Mouse (Mus musculus) liver, embryonic 13.5 days (tissue): Measurements from ENCODE around the gene Pitpnc1. TPM values are rescaled to one million over a fixed set of nuclear protein-coding genes. Genes with fewer than 3 reads are reported as not detected.

Source experiments
- ATAC-seq: fragments of 200-750 bp; cut with Nextera tagmentation; 2 replicates; pipeline ENCODE4 v1.8.0; 2017; ENCODE audit warnings: low read depth, mild to moderate bottlenecking, moderate number of reproducible peaks, moderate library complexity
- DNase-seq: peaks from one replicate; pipeline ENCODE4 v3.0.0; 2022
- H3K27ac ChIP-seq: fragments of 300-500 bp; sonication (generic); 2 replicates; pipeline ENCODE4 v1.5.1; 2015; ENCODE audit warnings: moderate library complexity, mild to moderate bottlenecking, inconsistent platforms
- H3K27me3 ChIP-seq: fragments of 300-500 bp; sonication (generic); 2 replicates; pipeline ENCODE4 v1.6.1; 2015; ENCODE audit warnings: mild to moderate bottlenecking, inconsistent platforms
- H3K36me3 ChIP-seq: fragments of 300-500 bp; sonication (generic); 2 replicates; pipeline ENCODE4 v1.6.1; 2015; ENCODE audit warnings: mild to moderate bottlenecking, inconsistent platforms
- H3K4me1 ChIP-seq: fragments of 300-500 bp; sonication (generic); replicated peaks from 2 replicates; pipeline ENCODE4 v1.6.1; 2015; ENCODE audit warnings: inconsistent platforms
- H3K4me2 ChIP-seq: fragments of 300-500 bp; sonication (generic); 2 replicates; pipeline ENCODE4 v1.6.1; 2015; ENCODE audit warnings: inconsistent platforms, mild to moderate bottlenecking, moderate library complexity
- H3K4me3 ChIP-seq: fragments of 300-500 bp; sonication (generic); replicated peaks from 2 replicates; pipeline ENCODE4 v1.5.1; 2015; ENCODE audit warnings: mild to moderate bottlenecking, inconsistent platforms
- H3K9ac ChIP-seq: fragments of 300-500 bp; sonication (generic); 2 replicates; pipeline ENCODE4 v1.6.1; 2015; ENCODE audit warnings: mild to moderate bottlenecking, inconsistent platforms
- H3K9me3 ChIP-seq: fragments of 300-500 bp; sonication (generic); replicated peaks from 2 replicates; pipeline ENCODE4 v1.6.1; 2016; ENCODE audit warnings: inconsistent platforms
- WGBS: fragments of 180-500 bp; shearing (Covaris S2); methylation state at CpG from one replicate; pipeline ENCODE4 v1.1.7; 2015; ENCODE audit not compliant: insufficient replicate concordance; 5-methylcytosine and 5-hydroxymethylcytosine counted together
- polyA plus RNA-seq: library from polyadenylated mRNA; unstranded; fragments of >200 nt; fragmentation: Nextera tagmentation; extraction: Ambion mirVana; gene quantifications from 2 replicates; pipeline ENCODE4 v1.2.1, GENCODE M21; 2015

Pitpnc1 gene
- polyA plus RNA-seq, 1 experiment from 2014 or later, result 7.4 TPM

DNA sequence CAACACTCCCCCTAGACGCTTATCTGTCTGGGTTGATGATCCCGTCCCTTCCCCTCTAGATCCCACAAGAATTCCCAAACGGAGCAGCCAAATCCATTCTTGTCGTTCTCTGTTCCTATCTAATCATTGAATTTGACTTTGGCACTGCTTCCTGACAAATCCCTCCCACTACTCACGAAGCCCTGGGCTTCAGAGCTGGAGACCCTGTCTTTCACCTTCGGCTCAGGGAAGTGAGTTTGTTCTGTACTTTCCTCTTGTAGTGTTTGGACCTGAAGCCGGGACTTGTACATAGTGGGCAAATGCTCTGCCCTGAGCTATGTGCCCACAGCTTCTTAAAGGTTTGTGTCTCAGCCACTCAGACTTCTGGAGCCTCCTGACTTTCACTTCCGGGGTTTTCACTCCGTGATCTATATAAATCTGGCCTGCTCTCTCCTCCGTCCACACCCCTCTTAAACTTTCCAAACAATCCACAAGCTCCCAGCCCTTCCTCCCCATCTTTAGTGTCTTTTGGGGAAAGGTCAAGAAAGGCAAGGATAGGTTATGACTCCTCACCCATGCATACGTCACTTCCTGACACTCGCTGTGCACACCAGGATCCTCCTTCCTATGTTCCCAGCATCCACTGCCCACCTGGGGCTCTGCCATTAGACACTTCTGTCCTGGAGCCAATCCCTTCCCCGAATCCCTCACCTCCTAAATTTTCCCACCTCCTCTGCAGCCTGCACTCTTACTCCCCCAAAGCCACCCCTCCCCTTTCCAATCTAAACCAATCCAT is 104.4 kb downstream of the Pitpnc1 start:
- H3K4me1 ChIP-seq, result peaks cover 8% of the 10 kb centered on the region
- H3K27ac ChIP-seq, result no peak overlapping the region
- no peaks in the 10 kb centered on the region for H3K36me3 ChIP-seq
- DNase-seq (no peak), ATAC-seq (no peak)
- H3K27me3 ChIP-seq, result no peaks in the 10 kb centered on the region
- 72% methylated on average over 13 of the region's 13 CpGs for WGBS
- no peaks in the 10 kb centered on the region for H3K9me3 ChIP-seq
- no peak overlapping the region for H3K4me3 ChIP-seq
- H3K9ac ChIP-seq, result no peak overlapping the region
- H3K4me2 ChIP-seq, result no peak overlapping the region

DNA sequence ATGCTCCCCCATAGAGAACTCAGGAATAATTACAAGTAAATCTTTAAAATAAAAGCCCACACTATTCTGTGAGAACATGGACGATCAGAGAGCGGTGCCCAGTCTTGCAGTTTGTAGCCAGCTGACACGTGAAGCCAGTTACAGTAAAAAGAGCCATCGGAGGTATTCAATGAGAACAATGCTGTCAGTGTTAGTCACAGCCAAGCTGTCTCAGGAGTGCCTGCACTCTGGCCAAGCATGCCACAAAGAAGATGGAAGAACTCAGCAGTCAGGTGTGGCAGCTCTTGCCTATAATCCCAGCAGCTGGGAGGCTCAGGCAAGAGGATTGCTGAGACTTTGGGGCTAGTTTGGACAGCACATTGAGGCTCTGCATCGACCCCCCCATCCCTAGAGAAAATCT is 111.8 kb downstream of the Pitpnc1 start:
- H3K36me3 ChIP-seq, result no peaks in the 10 kb centered on the region
- H3K27me3 ChIP-seq, result no peaks in the 10 kb centered on the region
- H3K4me3 ChIP-seq, result no peak overlapping the region
- 75% methylated on average over 5 of the region's 5 CpGs for WGBS
- H3K27ac ChIP-seq, result no peak overlapping the region
- no peaks in the 10 kb centered on the region for H3K9me3 ChIP-seq
- DNase-seq (no peak), ATAC-seq (no peak)
- H3K4me1 ChIP-seq, result peaks cover 18% of the 10 kb centered on the region
- H3K9ac ChIP-seq, result no peak overlapping the region
- no peak overlapping the region for H3K4me2 ChIP-seq

DNA sequence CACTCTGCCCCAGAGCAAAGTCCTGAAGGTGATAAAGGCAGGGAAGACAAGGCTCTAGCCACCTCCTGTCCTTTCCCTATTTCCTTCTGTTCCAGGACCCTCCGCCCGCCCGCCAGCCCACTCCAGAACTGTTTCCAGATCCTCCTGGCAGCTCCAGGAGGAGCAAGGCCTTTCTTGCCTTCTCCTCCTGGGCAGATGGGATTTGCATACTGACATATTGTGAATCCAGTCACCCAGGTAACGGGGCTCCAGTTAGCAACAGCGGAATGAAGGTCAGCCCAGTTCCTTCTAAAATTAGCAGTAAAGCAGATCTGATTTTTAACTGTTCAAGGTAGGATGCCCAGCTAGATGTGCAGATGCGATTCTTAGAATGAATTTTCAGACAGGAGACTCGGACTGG is 114.3 kb downstream of the Pitpnc1 start:
- WGBS, result 78% methylated on average over 7 of the region's 7 CpGs
- no peak overlapping the region for H3K4me3 ChIP-seq
- H3K27me3 ChIP-seq, result no peaks in the 10 kb centered on the region
- no peak overlapping the region for H3K27ac ChIP-seq
- no peaks in the 10 kb centered on the region for H3K36me3 ChIP-seq
- no peaks in the 10 kb centered on the region for H3K9me3 ChIP-seq
- ATAC-seq (no peak), DNase-seq (no peak)
- H3K4me2 ChIP-seq, result no peak overlapping the region
- no peak overlapping the region for H3K9ac ChIP-seq
- peaks cover 23% of the 10 kb centered on the region for H3K4me1 ChIP-seq

GRCm38 (mm10) chr11:107355526-107355925 is 115.0 kb downstream of the Pitpnc1 start:
- 76% methylated on average over 3 of the region's 3 CpGs for WGBS
- no peaks in the 10 kb centered on the region for H3K27me3 ChIP-seq
- no peak for ATAC-seq
- no peaks in the 10 kb centered on the region for H3K36me3 ChIP-seq
- no peak for DNase-seq
- H3K27ac ChIP-seq, result no peak overlapping the region
- no peak overlapping the region for H3K9ac ChIP-seq
- H3K9me3 ChIP-seq, result no peaks in the 10 kb centered on the region
- H3K4me3 ChIP-seq, result no peak overlapping the region
- no peak overlapping the region for H3K4me2 ChIP-seq
- H3K4me1 ChIP-seq, result peaks cover 23% of the 10 kb centered on the region

GRCm38 (mm10) chr11:107354499-107355143 is 115.9 kb downstream of the Pitpnc1 start:
- Histone ChIP-seq H3K4me1 (peaks cover 23% of the 10 kb centered on the region), H3K9ac (no peak overlapping the region), H3K27me3 (no peaks in the 10 kb centered on the region), H3K4me3 (no peak overlapping the region), H3K36me3 (no peaks in the 10 kb centered on the region), H3K4me2 (no peak overlapping the region), H3K9me3 (no peaks in the 10 kb centered on the region), H3K27ac (no peak overlapping the region)
- 69% methylated on average over 8 of the region's 8 CpGs for WGBS
- ATAC-seq, result no peak
- DNase-seq, result no peak

GRCm38 (mm10) chr11:107352596-107352995 is 117.9 kb downstream of the Pitpnc1 start:
- DNase-seq, result no peak
- Histone ChIP-seq H3K4me2 (no peak overlapping the region), H3K27ac (no peak overlapping the region), H3K27me3 (no peaks in the 10 kb centered on the region), H3K36me3 (no peaks in the 10 kb centered on the region), H3K4me1 (peaks cover 35% of the 10 kb centered on the region), H3K9me3 (no peaks in the 10 kb centered on the region), H3K9ac (no peak overlapping the region), H3K4me3 (no peak overlapping the region)
- WGBS, result 52% methylated on average over 7 of the region's 7 CpGs
- ATAC-seq, result no peak

DNA sequence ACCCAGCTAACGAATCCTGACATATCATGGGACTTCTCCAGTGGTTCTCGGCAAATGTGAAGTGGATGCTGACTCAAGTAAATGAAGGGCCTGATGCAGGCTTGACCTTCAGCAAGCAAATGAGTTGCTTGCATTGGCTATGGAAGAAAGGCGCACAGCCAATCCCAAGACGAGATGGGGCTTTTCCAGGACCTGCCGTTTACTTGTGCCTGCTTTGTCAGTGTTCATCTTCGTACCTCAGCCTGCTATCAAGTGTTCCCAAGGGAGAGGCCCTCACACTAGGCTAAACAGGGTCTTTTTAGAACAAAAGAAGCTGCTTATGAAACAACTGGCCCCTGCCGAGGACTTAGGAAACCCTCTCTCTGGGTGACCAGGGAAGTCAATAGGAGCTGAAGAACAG is 120.7 kb downstream of the Pitpnc1 start:
- 85% methylated on average over 7 of the region's 7 CpGs for WGBS
- no peaks in the 10 kb centered on the region for H3K36me3 ChIP-seq
- H3K9ac ChIP-seq, result no peak overlapping the region
- no peak overlapping the region for H3K27ac ChIP-seq
- peaks cover 22% of the 10 kb centered on the region for H3K4me1 ChIP-seq
- DNase-seq (no peak), ATAC-seq (no peak)
- H3K9me3 ChIP-seq, result no peaks in the 10 kb centered on the region
- H3K4me2 ChIP-seq, result no peak overlapping the region
- H3K27me3 ChIP-seq, result no peaks in the 10 kb centered on the region
- H3K4me3 ChIP-seq, result no peak overlapping the region

- Histone ChIP-seq H3K4me2 (no peak overlapping the region), H3K9me3 (no peaks in the 10 kb centered on the region), H3K36me3 (no peaks in the 10 kb centered on the region), H3K27ac (peak overlapping the region; percentile 13; the same call in 1 of the 2 replicates), H3K4me1 (peaks cover 48% of the 10 kb centered on the region), H3K4me3 (no peak overlapping the region), H3K9ac (no peak overlapping the region), H3K27me3 (no peaks in the 10 kb centered on the region)
- WGBS, result 70% methylated on average over 4 of the region's 4 CpGs
- DNase-seq (no peak), ATAC-seq (no peak)
Observed at GRCm38 (mm10) chr11:107343031-107343430, 127.5 kb downstream of the Pitpnc1 start.

GRCm38 (mm10) chr11:107342432-107342831 is 128.1 kb downstream of the Pitpnc1 start:
- Histone ChIP-seq H3K9me3 (no peaks in the 10 kb centered on the region), H3K27ac (0 out of 2 replicates have a peak overlapping the region, but pooled peaks have one; percentile 11), H3K4me2 (0 out of 2 replicates have a peak overlapping the region, but pooled peaks have one; percentile 5), H3K4me1 (peaks cover 54% of the 10 kb centered on the region), H3K27me3 (no peaks in the 10 kb centered on the region), H3K9ac (no peak overlapping the region), H3K4me3 (no peak overlapping the region), H3K36me3 (no peaks in the 10 kb centered on the region)
- DNase-seq, result no peak
- ATAC-seq, result peak; percentile 77
- 67% methylated on average over 1 of the region's 1 CpGs for WGBS

- H3K36me3 ChIP-seq, result no peaks in the 10 kb centered on the region
- 0 out of 2 replicates have a peak overlapping the region, but pooled peaks have one; percentile 29 for H3K27ac ChIP-seq
- no peak overlapping the region for H3K4me2 ChIP-seq
- H3K27me3 ChIP-seq, result no peaks in the 10 kb centered on the region
- no peak overlapping the region for H3K9ac ChIP-seq
- no peak overlapping the region for H3K4me3 ChIP-seq
- DNase-seq (no peak), ATAC-seq (no peak)
- WGBS, result 56% methylated on average over 15 of the region's 15 CpGs
- H3K4me1 ChIP-seq, result peaks cover 60% of the 10 kb centered on the region
- no peaks in the 10 kb centered on the region for H3K9me3 ChIP-seq
Observed at GRCm38 (mm10) chr11:107341293-107341692, 129.2 kb downstream of the Pitpnc1 start.

- no peak for ATAC-seq
- Histone ChIP-seq H3K4me1 (peaks cover 60% of the 10 kb centered on the region), H3K36me3 (no peaks in the 10 kb centered on the region; the same call in 1 of the 2 replicates), H3K27ac (no peak overlapping the region), H3K4me2 (no peak overlapping the region), H3K4me3 (no peak overlapping the region), H3K9ac (no peak overlapping the region), H3K27me3 (no peaks in the 10 kb centered on the region), H3K9me3 (no peaks in the 10 kb centered on the region)
- WGBS, result 9% methylated on average over 2 of the region's 2 CpGs
- DNase-seq, result no peak
Observed at GRCm38 (mm10) chr11:107340793-107341192, 129.7 kb downstream of the Pitpnc1 start.
